Mouse (Mus musculus): ENCODE data around the gene Vmn2r39.
"Not testable (repeated sequence)": the region's sequence is repeated elsewhere in the genome, so short reads cannot be mapped to it uniquely, and the experiment has no call there.

Vmn2r39 gene

GRCm38 (mm10) chr7:9030698-9031097 lies at the start of gene Vmn2r39:
Gene Vmn2r39, minus strand, starts transcription at chr7:9030798.
- DNase-seq: not testable (repeated sequence)

GRCm38 (mm10) chr7:9065353-9065752 lies 34.8 kb upstream of the Vmn2r39 start:
- DNase-seq: peak; percentile 22

Data from heart, adult 11 months (tissue).